Mouse (Mus musculus): ENCODE measurements around the gene Dab1. TPM values are rescaled to one million over a fixed set of nuclear protein-coding genes. Genes with fewer than 3 reads are reported as not detected.

The Dab1 gene
- polyA plus RNA-seq, 1 experiment from 2014 or later, result 0.39 TPM

GRCm38 (mm10) chr4:103912071-103912470, 292.9 kb downstream of the Dab1 start:
- Histone ChIP-seq H3K36me3 (ENCODE audit: insufficient read depth, low read length) (no peaks in the 10 kb centered on the region), H3K9me3 (ENCODE audit: low read length) (no peaks in the 10 kb centered on the region), H3K27ac (ENCODE audit: low read length) (no peak overlapping the region), H3K27me3 (replicated peaks; ENCODE audit: insufficient read depth, low read length) (no peaks in the 10 kb centered on the region), H3K4me2 (replicated peaks; ENCODE audit: low read depth, low read length) (no peak overlapping the region), H3K9ac (replicated peaks; ENCODE audit: low read depth) (no peak overlapping the region), H3K4me1 (ENCODE audit: insufficient read depth, low read depth, low read length) (no peaks in the 10 kb centered on the region), H3K4me3 (ENCODE audit: low read depth, low read length) (no peak overlapping the region)
- no peak for TF ChIP-seq CTCF (IDR thresholded peaks at IDR 0.05)
- no peak for TF ChIP-seq EP300 (IDR thresholded peaks at IDR 0.05)
- WGBS, result 87% methylated on average over 6 of the region's 6 CpGs
- DNase-seq (ENCODE audit: low spot score) (no peak), ATAC-seq (no peak)

DNA sequence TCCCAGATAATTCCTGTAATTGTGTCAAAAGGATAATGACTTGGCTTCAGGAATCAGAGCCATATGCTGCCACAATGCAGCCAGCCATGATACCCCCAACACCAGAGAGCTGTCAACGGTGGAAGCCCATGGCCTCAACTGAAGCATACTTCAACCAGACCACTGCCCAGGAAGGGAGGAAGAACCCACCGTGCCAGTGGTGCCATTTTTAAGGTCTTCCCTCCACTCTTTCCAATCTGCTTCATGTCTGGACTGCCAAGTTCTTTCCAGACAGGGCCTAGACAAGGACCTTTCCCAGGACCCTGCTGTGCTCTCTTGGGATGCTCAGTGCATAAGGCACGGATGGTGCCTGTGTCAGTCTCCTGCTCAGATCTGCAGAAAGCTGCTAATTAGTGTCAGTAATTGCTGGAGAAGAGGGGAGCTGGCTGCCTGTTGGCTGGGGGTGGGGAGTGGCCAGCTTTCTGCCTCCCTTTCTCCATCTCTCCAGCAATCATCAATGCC, 303.3 kb downstream of the Dab1 start:
- no peaks in the 10 kb centered on the region for H3K36me3 ChIP-seq (ENCODE audit: insufficient read depth, low read length)
- WGBS, result 75% methylated on average over 3 of the region's 3 CpGs
- H3K4me3 ChIP-seq (ENCODE audit: low read depth, low read length), result no peak overlapping the region
- no peaks in the 10 kb centered on the region for H3K4me1 ChIP-seq (ENCODE audit: insufficient read depth, low read depth, low read length)
- H3K9me3 ChIP-seq (ENCODE audit: low read length), result no peaks in the 10 kb centered on the region
- no peak for TF ChIP-seq CTCF (IDR thresholded peaks at IDR 0.05)
- no peak for ATAC-seq
- H3K9ac ChIP-seq (replicated peaks; ENCODE audit: low read depth), result no peak overlapping the region
- H3K4me2 ChIP-seq (replicated peaks; ENCODE audit: low read depth, low read length), result no peak overlapping the region
- DNase-seq (ENCODE audit: low spot score), result no peak
- no peak overlapping the region for H3K27ac ChIP-seq (ENCODE audit: low read length)
- H3K27me3 ChIP-seq (replicated peaks; ENCODE audit: insufficient read depth, low read length), result no peaks in the 10 kb centered on the region

DNA sequence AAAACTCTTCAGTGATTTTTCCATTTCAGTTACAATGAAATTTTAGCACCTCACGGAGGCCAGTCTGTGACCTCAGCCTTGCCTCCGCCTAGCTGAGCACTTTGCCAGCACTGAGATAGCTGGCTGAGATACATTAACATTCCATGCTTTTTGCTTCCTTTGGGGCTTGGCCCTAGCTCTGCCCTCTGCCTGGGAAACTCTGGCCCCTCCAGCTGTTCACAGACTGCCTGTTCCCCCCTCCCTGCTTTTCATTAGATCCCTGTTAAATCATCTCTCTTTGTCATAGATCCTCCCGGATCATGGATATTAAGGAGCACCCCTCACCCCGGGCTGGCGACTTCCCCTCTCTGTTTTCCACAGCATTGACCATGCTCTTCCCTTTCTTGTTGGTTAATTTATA, 307.5 kb downstream of the Dab1 start:
- no peak overlapping the region for H3K9ac ChIP-seq (replicated peaks; ENCODE audit: low read depth)
- 29% methylated on average over 5 of the region's 5 CpGs for WGBS
- H3K4me1 ChIP-seq (ENCODE audit: insufficient read depth, low read depth, low read length), result no peaks in the 10 kb centered on the region
- H3K27ac ChIP-seq (ENCODE audit: low read length), result no peak overlapping the region
- H3K36me3 ChIP-seq (ENCODE audit: insufficient read depth, low read length), result no peaks in the 10 kb centered on the region
- no peaks in the 10 kb centered on the region for H3K27me3 ChIP-seq (replicated peaks; ENCODE audit: insufficient read depth, low read length)
- H3K4me2 ChIP-seq (replicated peaks; ENCODE audit: low read depth, low read length), result no peak overlapping the region
- DNase-seq (ENCODE audit: low spot score), result no peak
- ATAC-seq, result no peak
- H3K4me3 ChIP-seq (ENCODE audit: low read depth, low read length), result no peak overlapping the region
- H3K9me3 ChIP-seq (ENCODE audit: low read length), result no peaks in the 10 kb centered on the region
- TF ChIP-seq EP300 (IDR thresholded peaks at IDR 0.05) (no peak), CTCF (IDR thresholded peaks at IDR 0.05) (no peak)

DNA sequence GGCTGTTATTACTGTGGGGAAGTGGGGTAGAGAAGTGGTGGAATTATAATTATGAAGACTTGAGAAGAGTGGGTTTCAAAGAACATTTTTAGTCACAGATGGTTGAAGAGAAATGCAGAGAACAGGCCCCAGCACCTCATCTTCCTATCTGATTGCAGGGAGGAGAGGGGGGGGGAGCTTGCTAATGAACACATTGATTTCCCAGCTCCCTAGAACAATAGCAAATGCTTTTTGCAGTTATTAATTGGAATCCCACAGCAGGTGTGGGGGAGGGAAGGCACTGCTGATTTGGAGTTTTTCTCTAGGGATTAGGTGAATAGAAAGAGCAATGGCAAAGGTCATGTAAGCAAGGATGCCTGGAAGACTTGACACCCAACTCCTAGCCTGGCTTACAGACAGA, 310.5 kb downstream of the Dab1 start:
- no peak overlapping the region for H3K4me3 ChIP-seq (ENCODE audit: low read depth, low read length)
- no peaks in the 10 kb centered on the region for H3K9me3 ChIP-seq (ENCODE audit: low read length)
- DNase-seq (ENCODE audit: low spot score) (no peak), ATAC-seq (no peak)
- no peak overlapping the region for H3K4me2 ChIP-seq (replicated peaks; ENCODE audit: low read depth, low read length)
- no peak for TF ChIP-seq EP300 (IDR thresholded peaks at IDR 0.05)
- TF ChIP-seq CTCF (IDR thresholded peaks at IDR 0.05), result no peak
- H3K4me1 ChIP-seq (ENCODE audit: insufficient read depth, low read depth, low read length), result no peaks in the 10 kb centered on the region
- H3K27ac ChIP-seq (ENCODE audit: low read length), result no peak overlapping the region
- no peaks in the 10 kb centered on the region for H3K36me3 ChIP-seq (ENCODE audit: insufficient read depth, low read length)
- H3K27me3 ChIP-seq (replicated peaks; ENCODE audit: insufficient read depth, low read length), result no peaks in the 10 kb centered on the region
- no peak overlapping the region for H3K9ac ChIP-seq (replicated peaks; ENCODE audit: low read depth)

DNA sequence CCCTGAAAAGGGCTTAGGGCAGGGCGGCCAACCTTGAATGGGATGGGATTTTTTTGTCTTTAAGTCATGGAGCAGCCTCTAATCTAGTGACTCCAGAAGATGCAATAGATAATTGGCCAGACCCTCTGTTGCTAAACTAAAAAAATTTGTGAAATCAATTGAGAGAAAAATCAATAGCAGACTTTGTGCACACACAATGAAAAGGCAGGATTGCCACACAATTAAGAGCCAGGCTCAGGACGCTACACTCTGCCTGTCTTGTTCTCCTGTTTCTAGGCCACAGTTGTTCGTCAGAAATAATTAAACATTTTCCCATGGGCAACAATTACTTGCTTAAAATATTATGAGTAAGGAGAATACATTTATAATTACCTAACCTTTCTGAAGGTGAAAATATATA, 315.2 kb downstream of the Dab1 start:
- no peaks in the 10 kb centered on the region for H3K36me3 ChIP-seq (ENCODE audit: insufficient read depth, low read length)
- ATAC-seq, result no peak
- no peak overlapping the region for H3K4me3 ChIP-seq (ENCODE audit: low read depth, low read length)
- no peaks in the 10 kb centered on the region for H3K9me3 ChIP-seq (ENCODE audit: low read length)
- H3K4me2 ChIP-seq (replicated peaks; ENCODE audit: low read depth, low read length), result no peak overlapping the region
- no peaks in the 10 kb centered on the region for H3K27me3 ChIP-seq (replicated peaks; ENCODE audit: insufficient read depth, low read length)
- no peak for DNase-seq (ENCODE audit: low spot score)
- no peak overlapping the region for H3K9ac ChIP-seq (replicated peaks; ENCODE audit: low read depth)
- H3K27ac ChIP-seq (ENCODE audit: low read length), result no peak overlapping the region
- 75% methylated on average over 3 of the region's 3 CpGs for WGBS
- H3K4me1 ChIP-seq (ENCODE audit: insufficient read depth, low read depth, low read length), result no peaks in the 10 kb centered on the region
- TF ChIP-seq EP300 (IDR thresholded peaks at IDR 0.05) (no peak), CTCF (IDR thresholded peaks at IDR 0.05) (no peak)

GRCm38 (mm10) chr4:103948255-103948654, 329.1 kb downstream of the Dab1 start:
- ATAC-seq (no peak), DNase-seq (ENCODE audit: low spot score) (peak; percentile 42)
- no peak for TF ChIP-seq CTCF (IDR thresholded peaks at IDR 0.05)
- TF ChIP-seq EP300 (IDR thresholded peaks at IDR 0.05), result no peak
- H3K9me3 ChIP-seq (ENCODE audit: low read length), result no peaks in the 10 kb centered on the region
- no peaks in the 10 kb centered on the region for H3K27me3 ChIP-seq (replicated peaks; ENCODE audit: insufficient read depth, low read length)
- H3K27ac ChIP-seq (ENCODE audit: low read length), result no peak overlapping the region
- no peaks in the 10 kb centered on the region for H3K36me3 ChIP-seq (ENCODE audit: insufficient read depth, low read length)
- 16% methylated on average over 3 of the region's 3 CpGs for WGBS
- H3K9ac ChIP-seq (replicated peaks; ENCODE audit: low read depth), result no peak overlapping the region
- H3K4me1 ChIP-seq (ENCODE audit: insufficient read depth, low read depth, low read length), result no peaks in the 10 kb centered on the region
- H3K4me3 ChIP-seq (ENCODE audit: low read depth, low read length), result no peak overlapping the region
- no peak overlapping the region for H3K4me2 ChIP-seq (replicated peaks; ENCODE audit: low read depth, low read length)

- 46% methylated on average over 9 of the region's 9 CpGs for WGBS
- DNase-seq (ENCODE audit: low spot score) (no peak), ATAC-seq (no peak)
- H3K9ac ChIP-seq (replicated peaks; ENCODE audit: low read depth), result no peak overlapping the region
- no peaks in the 10 kb centered on the region for H3K36me3 ChIP-seq (ENCODE audit: insufficient read depth, low read length)
- no peaks in the 10 kb centered on the region for H3K4me1 ChIP-seq (ENCODE audit: insufficient read depth, low read depth, low read length)
- H3K4me3 ChIP-seq (ENCODE audit: low read depth, low read length), result no peak overlapping the region
- H3K4me2 ChIP-seq (replicated peaks; ENCODE audit: low read depth, low read length), result no peak overlapping the region
- TF ChIP-seq EP300 (IDR thresholded peaks at IDR 0.05) (no peak), CTCF (IDR thresholded peaks at IDR 0.05) (no peak)
- no peaks in the 10 kb centered on the region for H3K9me3 ChIP-seq (ENCODE audit: low read length)
- H3K27me3 ChIP-seq (replicated peaks; ENCODE audit: insufficient read depth, low read length), result no peaks in the 10 kb centered on the region
- H3K27ac ChIP-seq (ENCODE audit: low read length), result no peak overlapping the region
These were observed 334.6 kb downstream of the Dab1 start for GRCm38 (mm10) chr4:103953652-103954220.
